Mouse (Mus musculus): ENCODE results near the gene Opn4. TPM values are rescaled to one million over a fixed set of nuclear protein-coding genes. Genes with fewer than 3 reads are reported as not detected.

The Opn4 gene
- polyA plus RNA-seq, 1 experiment from 2014 or later, result not detected

DNA sequence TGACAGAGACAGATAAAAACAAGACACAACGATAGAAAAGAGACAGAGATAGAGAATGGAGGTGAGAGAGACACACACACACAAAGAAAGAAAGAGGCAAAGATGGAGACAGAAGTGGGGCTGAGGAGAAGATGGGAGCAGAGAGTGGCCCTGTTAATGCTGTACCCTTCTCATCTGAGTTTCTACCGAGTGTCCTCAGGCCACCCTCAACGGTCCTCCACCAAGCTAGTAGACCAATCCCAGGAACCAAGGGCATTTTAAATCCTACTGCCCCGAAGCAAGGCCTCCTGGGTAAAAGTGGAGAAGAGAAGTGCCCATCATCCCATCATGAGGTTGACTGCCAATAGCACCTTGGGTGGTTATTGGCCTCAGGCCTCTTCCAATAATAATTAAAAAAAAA lies 29.0 kb downstream of the Opn4 start:
- WGBS, result 89% methylated on average over 4 of the region's 4 CpGs

GRCm38 (mm10) chr14:34570294-34570693 lies 29.6 kb downstream of the Opn4 start:
- peaks cover 3% of the 10 kb centered on the region; the same call in 1 of the 2 replicates for H3K4me1 ChIP-seq
- H3K36me3 ChIP-seq, result no peaks in the 10 kb centered on the region
- H3K4me3 ChIP-seq, result peak overlapping the region; percentile 33; the same call in 1 of the 2 replicates
- 2% methylated on average over 6 of the region's 6 CpGs for WGBS
- peak; percentile 79 for ATAC-seq (ENCODE audit: low FRiP score, low read depth)
- H3K9me3 ChIP-seq, result no peaks in the 10 kb centered on the region
- peaks cover 6% of the 10 kb centered on the region for H3K27me3 ChIP-seq
- H3K27ac ChIP-seq (replicated peaks), result no peak overlapping the region
- no peak overlapping the region for H3K9ac ChIP-seq (replicated peaks)
- peak overlapping the region; percentile 57 for H3K4me2 ChIP-seq (replicated peaks)

More for the DNA sequence above, 29.0 kb downstream of the Opn4 start:
- H3K9me3 ChIP-seq, result no peaks in the 10 kb centered on the region
- no peak for ATAC-seq (ENCODE audit: low FRiP score, low read depth)
- no peaks in the 10 kb centered on the region for H3K36me3 ChIP-seq
- H3K4me1 ChIP-seq, result peaks cover 3% of the 10 kb centered on the region; the same call in 1 of the 2 replicates
- peaks cover 6% of the 10 kb centered on the region for H3K27me3 ChIP-seq
- H3K9ac ChIP-seq (replicated peaks), result no peak overlapping the region
- H3K4me2 ChIP-seq (replicated peaks), result no peak overlapping the region
- H3K27ac ChIP-seq (replicated peaks), result no peak overlapping the region
- no peak overlapping the region for H3K4me3 ChIP-seq

DNA sequence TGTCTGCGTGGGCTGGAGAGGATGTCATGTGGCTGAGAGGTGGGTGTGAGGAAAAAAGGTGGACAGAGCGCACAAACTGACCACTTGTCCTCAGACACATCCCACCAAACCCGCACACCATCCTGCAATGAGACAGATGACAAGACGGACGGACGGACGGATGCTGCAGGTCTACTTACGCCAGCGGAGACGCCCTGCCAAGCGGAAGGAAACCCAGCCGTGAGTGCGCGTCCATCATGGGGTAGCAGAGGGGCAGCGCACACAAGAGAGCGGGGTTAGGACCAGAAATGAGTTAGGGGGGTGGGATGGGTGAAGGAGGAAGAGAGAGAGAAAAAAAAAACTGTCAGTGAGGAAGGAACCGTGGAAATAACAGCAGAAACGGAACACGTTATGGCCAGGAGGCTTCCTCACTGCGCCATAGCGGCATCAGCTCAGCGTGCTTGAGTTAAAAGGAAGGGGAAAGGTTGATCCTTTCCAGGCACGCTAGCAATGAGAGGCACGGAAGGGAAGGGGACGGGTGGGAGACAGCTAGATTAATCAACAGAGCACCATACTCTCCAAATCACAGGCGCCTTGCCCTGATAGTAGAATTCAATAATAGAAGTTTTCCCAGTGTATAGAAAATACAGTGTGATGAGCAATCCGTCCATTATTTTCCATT lies 30.3 kb downstream of the Opn4 start:
- H3K4me1 ChIP-seq, result peaks cover 3% of the 10 kb centered on the region; the same call in 1 of the 2 replicates
- H3K4me3 ChIP-seq, result peak overlapping the region; percentile 33
- H3K4me2 ChIP-seq (replicated peaks), result peak overlapping the region; percentile 57
- ATAC-seq (ENCODE audit: low FRiP score, low read depth), result peak; percentile 10; the same call in 1 of the 2 replicates
- no peak overlapping the region for H3K27ac ChIP-seq (replicated peaks)
- H3K36me3 ChIP-seq, result no peaks in the 10 kb centered on the region
- WGBS, result 40% methylated on average over 27 of the region's 27 CpGs
- H3K9me3 ChIP-seq, result no peaks in the 10 kb centered on the region
- H3K27me3 ChIP-seq, result peaks cover 6% of the 10 kb centered on the region
- H3K9ac ChIP-seq (replicated peaks), result peak overlapping the region; percentile 28; the same call in 1 of the 2 replicates

DNA sequence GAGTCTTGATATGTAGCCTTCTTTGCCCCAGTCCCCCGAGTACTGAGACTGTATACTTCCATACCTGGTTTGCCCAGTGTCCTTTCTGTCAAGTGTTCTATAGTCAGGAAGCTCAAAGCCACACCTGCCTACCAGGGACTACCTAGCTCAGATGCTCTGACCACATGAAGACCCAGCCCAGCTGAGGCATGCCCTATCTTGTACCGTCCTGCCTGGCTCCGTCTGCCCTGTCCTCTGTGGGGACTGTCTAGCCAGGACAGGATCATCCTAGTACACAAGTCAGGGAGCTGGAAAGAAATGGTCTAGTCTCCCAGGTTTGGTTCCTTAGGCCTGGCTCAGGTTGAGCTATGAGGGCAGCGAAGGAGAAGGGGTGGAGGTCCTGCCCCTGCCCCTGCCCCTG lies 31.3 kb downstream of the Opn4 start:
- Histone ChIP-seq H3K9me3 (no peaks in the 10 kb centered on the region), H3K27me3 (peaks cover 6% of the 10 kb centered on the region), H3K27ac (replicated peaks) (no peak overlapping the region), H3K36me3 (no peaks in the 10 kb centered on the region), H3K9ac (replicated peaks) (no peak overlapping the region), H3K4me2 (replicated peaks) (no peak overlapping the region), H3K4me3 (no peak overlapping the region), H3K4me1 (peaks cover 3% of the 10 kb centered on the region; the same call in 1 of the 2 replicates)
- ATAC-seq (ENCODE audit: low FRiP score, low read depth), result no peak
- 83% methylated on average over 4 of the region's 4 CpGs for WGBS

DNA sequence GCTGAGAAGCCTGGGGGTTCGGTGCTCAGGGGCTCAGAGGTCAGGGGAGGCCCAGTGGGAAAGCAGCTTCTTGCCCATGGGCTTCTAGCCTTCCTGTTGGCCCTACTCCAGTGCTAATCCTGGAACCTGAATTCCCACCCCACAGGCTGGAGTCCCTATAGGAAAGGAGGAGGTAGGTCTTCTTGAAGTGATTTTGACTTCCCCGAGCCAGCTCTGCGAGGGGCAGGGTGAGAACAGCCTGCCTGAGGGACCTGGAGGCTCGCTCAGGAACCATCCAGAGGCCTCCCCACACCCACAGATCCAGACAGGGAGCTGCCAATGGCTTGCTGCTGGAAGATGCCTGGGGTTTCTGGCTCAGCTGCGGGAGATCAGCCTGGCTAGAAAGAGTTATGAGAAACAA lies 32.2 kb downstream of the Opn4 start:
- WGBS, result 70% methylated on average over 5 of the region's 5 CpGs
- H3K27ac ChIP-seq (replicated peaks), result no peak overlapping the region
- peaks cover 3% of the 10 kb centered on the region; the same call in 1 of the 2 replicates for H3K4me1 ChIP-seq
- H3K36me3 ChIP-seq, result no peaks in the 10 kb centered on the region
- H3K4me3 ChIP-seq, result no peak overlapping the region
- H3K27me3 ChIP-seq, result peaks cover 6% of the 10 kb centered on the region
- no peak overlapping the region for H3K9ac ChIP-seq (replicated peaks)
- H3K9me3 ChIP-seq, result no peaks in the 10 kb centered on the region
- no peak for ATAC-seq (ENCODE audit: low FRiP score, low read depth)
- H3K4me2 ChIP-seq (replicated peaks), result no peak overlapping the region

DNA sequence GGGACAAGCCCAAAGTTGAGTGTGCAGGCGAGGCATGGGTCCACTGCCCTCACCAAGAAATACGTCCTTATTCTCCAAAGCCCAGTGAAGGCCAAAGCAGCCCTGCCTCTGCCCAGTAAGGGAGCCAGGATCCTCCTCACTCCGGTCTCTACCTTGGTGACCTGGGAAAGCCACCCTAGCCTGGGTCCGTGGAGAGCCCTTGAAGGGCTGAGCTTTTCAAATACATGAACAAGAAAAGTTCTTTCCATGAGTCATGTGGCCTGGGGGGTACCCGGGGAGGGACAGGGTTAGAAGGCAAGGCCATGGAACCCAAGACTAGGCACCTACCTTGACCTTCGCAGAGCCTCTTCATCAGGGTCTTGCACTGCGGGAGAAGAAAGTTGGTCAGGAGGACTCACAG lies 33.4 kb downstream of the Opn4 start:
- WGBS, result 90% methylated on average over 7 of the region's 7 CpGs
- no peak overlapping the region for H3K27ac ChIP-seq (replicated peaks)
- no peaks in the 10 kb centered on the region for H3K9me3 ChIP-seq
- H3K4me2 ChIP-seq (replicated peaks), result no peak overlapping the region
- no peak overlapping the region for H3K9ac ChIP-seq (replicated peaks)
- ATAC-seq (ENCODE audit: low FRiP score, low read depth), result no peak
- H3K36me3 ChIP-seq, result no peaks in the 10 kb centered on the region
- H3K4me1 ChIP-seq, result peaks cover 3% of the 10 kb centered on the region; the same call in 1 of the 2 replicates
- H3K27me3 ChIP-seq, result peaks cover 6% of the 10 kb centered on the region; the same call in 1 of the 2 replicates
- H3K4me3 ChIP-seq, result no peak overlapping the region

DNA sequence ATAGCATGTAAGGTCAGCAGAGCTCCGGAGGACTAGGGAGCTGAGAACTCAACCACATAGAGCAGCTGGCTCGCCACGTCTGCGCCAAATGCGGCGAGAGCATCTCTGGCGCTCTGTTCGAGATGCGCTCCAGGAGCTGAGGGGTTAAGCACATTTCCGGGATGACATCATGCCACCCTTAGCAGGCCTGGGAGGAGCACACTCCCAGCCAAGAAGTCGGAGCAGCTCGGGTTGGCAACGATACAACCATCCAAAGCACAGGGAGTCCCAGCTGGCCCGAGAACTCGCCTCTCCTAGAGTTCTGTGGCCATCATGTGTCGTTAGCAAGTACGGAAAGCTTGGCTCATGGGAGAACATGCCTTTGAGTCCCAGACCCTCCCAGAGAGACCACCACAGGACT lies 34.2 kb downstream of the Opn4 start:
- WGBS, result 80% methylated on average over 17 of the region's 17 CpGs
- H3K9ac ChIP-seq (replicated peaks), result no peak overlapping the region
- no peak overlapping the region for H3K27ac ChIP-seq (replicated peaks)

GRCm38 (mm10) chr14:34564646-34565045 lies 35.3 kb downstream of the Opn4 start:
- ATAC-seq (ENCODE audit: low FRiP score, low read depth), result no peak
- 71% methylated on average over 5 of the region's 5 CpGs for WGBS
- H3K27me3 ChIP-seq, result peaks cover 6% of the 10 kb centered on the region; the same call in 1 of the 2 replicates
- peaks cover 3% of the 10 kb centered on the region; the same call in 1 of the 2 replicates for H3K4me1 ChIP-seq
- H3K9ac ChIP-seq (replicated peaks), result no peak overlapping the region
- H3K9me3 ChIP-seq, result no peaks in the 10 kb centered on the region
- H3K27ac ChIP-seq (replicated peaks), result no peak overlapping the region
- no peak overlapping the region for H3K4me3 ChIP-seq
- H3K4me2 ChIP-seq (replicated peaks), result no peak overlapping the region
- no peaks in the 10 kb centered on the region for H3K36me3 ChIP-seq

More for the DNA sequence above, 34.2 kb downstream of the Opn4 start:
- H3K4me1 ChIP-seq, result peaks cover 3% of the 10 kb centered on the region; the same call in 1 of the 2 replicates
- peaks cover 6% of the 10 kb centered on the region; the same call in 1 of the 2 replicates for H3K27me3 ChIP-seq
- no peak for ATAC-seq (ENCODE audit: low FRiP score, low read depth)
- no peaks in the 10 kb centered on the region for H3K36me3 ChIP-seq
- no peak overlapping the region for H3K4me3 ChIP-seq
- no peak overlapping the region for H3K4me2 ChIP-seq (replicated peaks)
- no peaks in the 10 kb centered on the region for H3K9me3 ChIP-seq

DNA sequence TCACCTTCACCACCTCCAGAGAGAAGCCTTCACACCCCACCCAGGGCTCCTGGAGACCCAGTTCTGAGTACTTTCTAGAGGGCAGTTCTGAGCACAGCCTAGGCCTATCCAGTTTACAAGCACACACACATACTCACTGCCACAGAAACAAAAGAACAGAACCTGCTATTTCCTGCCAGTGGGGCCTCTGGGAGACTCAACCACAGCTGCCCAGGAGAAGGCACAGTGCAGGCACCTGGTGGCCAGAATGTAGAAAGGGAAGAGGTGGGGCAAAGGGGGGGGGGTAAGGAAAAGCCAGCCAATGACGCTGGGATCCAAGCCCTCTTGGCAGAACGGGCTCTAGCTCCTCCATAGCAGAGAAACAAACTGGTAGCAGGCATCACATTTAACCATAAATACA lies 37.5 kb downstream of the Opn4 start:
- no peaks in the 10 kb centered on the region for H3K36me3 ChIP-seq
- H3K4me1 ChIP-seq, result no peaks in the 10 kb centered on the region
- no peak overlapping the region for H3K9ac ChIP-seq (replicated peaks)
- no peaks in the 10 kb centered on the region for H3K27me3 ChIP-seq
- no peak overlapping the region for H3K27ac ChIP-seq (replicated peaks)
- no peak for ATAC-seq (ENCODE audit: low FRiP score, low read depth)
- no peak overlapping the region for H3K4me2 ChIP-seq (replicated peaks)
- 28% methylated on average over 2 of the region's 2 CpGs for WGBS
- H3K4me3 ChIP-seq, result no peak overlapping the region
- H3K9me3 ChIP-seq, result no peaks in the 10 kb centered on the region

- no peak overlapping the region for H3K9ac ChIP-seq (replicated peaks)
- WGBS, result 91% methylated on average over 8 of the region's 8 CpGs
- no peaks in the 10 kb centered on the region for H3K27me3 ChIP-seq
- ATAC-seq (ENCODE audit: low FRiP score, low read depth), result no peak
- no peaks in the 10 kb centered on the region for H3K4me1 ChIP-seq
- H3K36me3 ChIP-seq, result no peaks in the 10 kb centered on the region
- no peak overlapping the region for H3K27ac ChIP-seq (replicated peaks)
- no peak overlapping the region for H3K4me2 ChIP-seq (replicated peaks)
- H3K4me3 ChIP-seq, result no peak overlapping the region
- no peaks in the 10 kb centered on the region for H3K9me3 ChIP-seq
Observed at GRCm38 (mm10) chr14:34561647-34562046, 38.3 kb downstream of the Opn4 start.

GRCm38 (mm10) chr14:34558947-34559346 lies 41.0 kb downstream of the Opn4 start:
- Histone ChIP-seq H3K9ac (replicated peaks) (no peak overlapping the region), H3K9me3 (no peaks in the 10 kb centered on the region), H3K36me3 (no peaks in the 10 kb centered on the region), H3K4me1 (no peaks in the 10 kb centered on the region), H3K27ac (replicated peaks) (no peak overlapping the region), H3K4me2 (replicated peaks) (no peak overlapping the region), H3K27me3 (no peaks in the 10 kb centered on the region), H3K4me3 (no peak overlapping the region)
- no peak for ATAC-seq (ENCODE audit: low FRiP score, low read depth)
- WGBS, result 93% methylated on average over 9 of the region's 9 CpGs

DNA sequence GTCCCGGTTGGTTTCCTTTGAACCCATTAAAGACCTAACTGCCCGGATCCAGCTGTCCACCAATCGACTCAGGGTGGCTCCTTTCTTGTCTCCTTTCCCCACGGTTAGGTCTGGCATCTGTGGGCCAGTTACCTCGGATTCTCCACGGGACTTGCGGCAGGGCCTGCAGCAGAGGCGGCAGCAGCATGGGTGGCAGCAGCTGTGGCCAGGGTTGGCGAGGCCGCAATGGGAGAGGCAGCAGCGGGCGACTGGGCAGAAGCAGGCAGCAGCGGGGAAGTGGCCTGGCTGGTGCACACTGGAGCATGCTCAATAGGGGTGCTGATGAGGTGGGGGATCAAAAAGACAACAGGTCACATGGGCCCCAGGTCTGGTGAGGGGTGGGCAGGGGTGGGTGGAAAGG lies 44.7 kb downstream of the Opn4 start:
- Histone ChIP-seq H3K9me3 (no peaks in the 10 kb centered on the region), H3K4me1 (no peaks in the 10 kb centered on the region), H3K9ac (replicated peaks) (no peak overlapping the region), H3K4me3 (no peak overlapping the region), H3K36me3 (no peaks in the 10 kb centered on the region), H3K27me3 (no peaks in the 10 kb centered on the region), H3K27ac (replicated peaks) (no peak overlapping the region), H3K4me2 (replicated peaks) (no peak overlapping the region)
- no peak for ATAC-seq (ENCODE audit: low FRiP score, low read depth)
- 66% methylated on average over 13 of the region's 13 CpGs for WGBS
